Mouse (Mus musculus): Measurements from ENCODE around the gene Ptk6. TPM values are rescaled to one million over a fixed set of nuclear protein-coding genes. Genes with fewer than 3 reads are reported as not detected.

Gene Ptk6
- polyA plus RNA-seq, 1 experiment from 2014 or later, result 0.07 TPM

Other genes starting within 250 kb of the Ptk6 start
- 41.0 TPM in 2 replicates for gene Nkain4, start 248.1 kb downstream of the Ptk6 start, polyA plus RNA-seq (2015; fragmentation: Nextera tagmentation; extraction: Ambion mirVana)
- 76.1 and 86.1 TPM in 2 replicates for gene Arfgap1, start 235.6 kb downstream of the Ptk6 start, polyA plus RNA-seq (2015; fragmentation: Nextera tagmentation; extraction: Ambion mirVana)
- gene Col20a1, start 216.3 kb downstream of the Ptk6 start, polyA plus RNA-seq (2015; fragmentation: Nextera tagmentation; extraction: Ambion mirVana), result 0.07 and 0.30 TPM in 2 replicates
- 0.22 and 0.37 TPM in 2 replicates for gene Chrna4, start 159.2 kb downstream of the Ptk6 start, polyA plus RNA-seq (2015; fragmentation: Nextera tagmentation; extraction: Ambion mirVana)
- gene Kcnq2, start 67.5 kb downstream of the Ptk6 start, polyA plus RNA-seq (2015; fragmentation: Nextera tagmentation; extraction: Ambion mirVana), result 0.07 and 0.11 TPM in 2 replicates
- 7.1 and 12.4 TPM in 2 replicates for gene Eef1a2, start 45.8 kb downstream of the Ptk6 start, polyA plus RNA-seq (2015; fragmentation: Nextera tagmentation; extraction: Ambion mirVana)
- gene Ppdpf, start 15.5 kb downstream of the Ptk6 start, polyA plus RNA-seq (2015; fragmentation: Nextera tagmentation; extraction: Ambion mirVana), result 135 and 154 TPM in 2 replicates
- 0.05 and 0.27 TPM in 2 replicates for gene Srms, start 10.4 kb upstream of the Ptk6 start, polyA plus RNA-seq (2015; fragmentation: Nextera tagmentation; extraction: Ambion mirVana)
- gene Fndc11, start 17.2 kb upstream of the Ptk6 start, polyA plus RNA-seq (2015; fragmentation: Nextera tagmentation; extraction: Ambion mirVana), result 0.12 and 0.20 TPM in 2 replicates
- gene Helz2, start 39.2 kb upstream of the Ptk6 start, polyA plus RNA-seq (2015; fragmentation: Nextera tagmentation; extraction: Ambion mirVana), result 1.2 and 1.5 TPM in 2 replicates
- 8.8 and 9.3 TPM in 2 replicates for gene Gmeb2, start 85.2 kb upstream of the Ptk6 start, polyA plus RNA-seq (2015; fragmentation: Nextera tagmentation; extraction: Ambion mirVana)
- gene Stmn3, start 111.7 kb upstream of the Ptk6 start, polyA plus RNA-seq (2015; fragmentation: Nextera tagmentation; extraction: Ambion mirVana), result 1.4 and 1.9 TPM in 2 replicates
- 23.8 and 25.9 TPM in 2 replicates for gene Rtel1, start 117.0 kb upstream of the Ptk6 start, polyA plus RNA-seq (2015; fragmentation: Nextera tagmentation; extraction: Ambion mirVana)
- 28.0 and 30.7 TPM in 2 replicates for gene Zgpat, start 162.1 kb upstream of the Ptk6 start, polyA plus RNA-seq (2015; fragmentation: Nextera tagmentation; extraction: Ambion mirVana)
- 63.0 and 65.7 TPM in 2 replicates for gene Arfrp1, start 162.6 kb upstream of the Ptk6 start, polyA plus RNA-seq (2015; fragmentation: Nextera tagmentation; extraction: Ambion mirVana)
- gene Lime1, start 177.3 kb upstream of the Ptk6 start, polyA plus RNA-seq (2015; fragmentation: Nextera tagmentation; extraction: Ambion mirVana), result 15.6 and 18.1 TPM in 2 replicates

All from heart, embryonic 16.5 days (tissue).